Mouse (Mus musculus) thymus, adult 2 months (tissue): Measurements from ENCODE around the gene Cyth3.

Experiments used
- CTCF ChIP-seq: fragments of 200-500 bp; IDR thresholded peaks from 2 replicates; pipeline ENCODE4 v1.5.1; 2012; ENCODE audit warnings: mild to moderate bottlenecking, control low read depth, low read length, moderate library complexity, borderline replicate concordance; ENCODE audit not compliant: control insufficient read depth, poor library complexity, insufficient read depth; ENCODE audit errors: extremely low read depth
- POLR2A ChIP-seq: fragments of 200-500 bp; IDR thresholded peaks from 2 replicates; pipeline ENCODE4 v1.6.1; 2012; ENCODE audit warnings: mild to moderate bottlenecking, low read length, control low read depth, moderate library complexity; ENCODE audit not compliant: control insufficient read depth, poor library complexity, insufficient read depth; ENCODE audit errors: extremely low read depth

DNA sequence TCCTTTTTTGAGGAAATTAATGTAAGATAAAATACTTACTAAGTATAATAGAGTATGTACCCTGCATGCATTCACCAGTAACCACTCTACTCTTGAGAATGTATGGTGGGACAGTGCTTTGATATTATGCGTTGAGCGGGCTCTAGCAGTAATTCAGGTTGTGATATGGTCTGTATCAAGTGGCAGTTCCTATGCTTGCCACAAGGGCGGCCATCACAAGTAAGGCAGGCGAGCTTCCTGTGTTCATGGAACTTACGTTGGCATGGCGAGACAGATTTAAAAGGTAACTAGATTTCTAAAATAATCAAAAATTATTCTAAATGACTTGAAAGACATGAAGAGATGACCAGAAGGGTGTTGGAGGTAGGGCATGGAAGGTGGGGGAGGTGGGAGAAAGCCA is 5.3 kb downstream of the Cyth3 start:
- TF ChIP-seq POLR2A: no peak
- TF ChIP-seq CTCF: no peak
